Mouse (Mus musculus): ENCODE results near the gene Abhd14a.

- no peak for TF ChIP-seq POLR2A (IDR thresholded peaks at IDR 0.05; ENCODE audit: control insufficient read depth, low read depth, low read length)
- no peak for TF ChIP-seq CTCF (IDR thresholded peaks at IDR 0.05; ENCODE audit: control insufficient read depth, insufficient read depth, insufficient replicate concordance, low read depth, low read length)
Measured at GRCm38 (mm10) chr9:106447951-106448350, 473 bp upstream of the Abhd14a start.

Data from testis, adult 2 months (tissue).